Mouse (Mus musculus) monocyte, adult 59 days (primary cell): ENCODE measurements around the gene Tbx3. TPM values are rescaled to one million over a fixed set of nuclear protein-coding genes. Genes with fewer than 3 reads are reported as not detected.

Source experiments
- total RNA-seq, 2 experiments: library from RNA; stranded (reverse); gene quantifications; one replicate each; pipeline ENCODE4 v1.2.4; 2023

Gene Tbx3
- under 1 TPM in 1 of 2 experiments, not detected in 1; 0.10 TPM for total RNA-seq

DNA sequence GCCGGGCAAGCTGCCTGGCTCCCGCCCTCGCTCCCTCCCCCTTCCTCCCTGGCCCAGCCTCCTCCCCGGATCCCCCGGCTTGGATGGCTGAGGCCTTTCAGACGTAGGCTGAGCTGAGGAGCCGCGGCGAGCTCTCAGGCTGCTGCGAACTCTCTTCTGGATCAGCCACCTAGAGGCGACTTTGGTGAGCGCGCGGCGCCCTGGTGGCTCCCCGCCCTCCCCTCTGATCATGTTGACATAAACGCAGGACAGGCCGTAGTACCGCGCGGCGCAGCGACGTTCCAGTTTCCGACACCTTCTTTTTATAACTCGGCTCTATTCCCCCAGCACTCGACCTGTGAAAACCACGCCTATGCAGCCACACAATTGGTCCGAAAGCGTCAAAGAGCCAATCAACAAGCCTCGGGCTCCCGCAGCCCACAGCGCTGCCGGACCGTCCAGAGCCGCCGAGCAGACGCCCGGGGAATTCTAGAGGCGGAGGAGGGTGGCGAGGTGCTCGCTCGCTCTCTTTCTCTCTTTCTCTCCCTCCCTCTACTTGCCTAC, at the start of gene Tbx3:
Gene Tbx3, plus strand, starts transcription at position 104 of the 543 bp plus-strand sequence.

Other genes starting within 250 kb of the Tbx3 start
- gene Tbx5, start 162.0 kb downstream of the Tbx3 start, total RNA-seq = not detected